Mouse (Mus musculus): ENCODE measurements at regions not wholly inside any gene's neighbourhood (a gene's known extent, or its start where the extent isn't known, plus 50 kb on each side); places are given as distances from the start of the nearest gene placed in this dataset.

GRCm38 (mm10) chr2:103901457-103901856, 56.3 kb upstream of the Lmo2 start:
- no peak for TF ChIP-seq CTCF (IDR thresholded peaks at IDR 0.05; ENCODE audit: control insufficient read depth, insufficient read depth, low read length)
- TF ChIP-seq POLR2A (IDR thresholded peaks at IDR 0.05; ENCODE audit: borderline replicate concordance, control insufficient read depth, low read depth, low read length): no peak
